Mouse (Mus musculus) heart, postnatal 4 days (tissue): ENCODE results near the gene Hoxc11. TPM values are rescaled to one million over a fixed set of nuclear protein-coding genes. Genes with fewer than 3 reads are reported as not detected.

ENCODE experiments used
- DNase-seq: peaks from one replicate; pipeline ENCODE4 v3.0.0; 2021
- total RNA-seq, 2 experiments: library from RNA; stranded (reverse); gene quantifications; 2 replicates each; pipeline ENCODE4 v1.2.3; 2021

Hoxc11 gene
- total RNA-seq, 2 experiments from 2014 or later, result not detected

- DNase-seq, result peak; percentile 81
Measured at GRCm38 (mm10) chr15:102965892-102966775, 11.9 kb downstream of the Hoxc11 start.

GRCm38 (mm10) chr15:102966776-102967311 is 12.6 kb downstream of the Hoxc11 start, which contains the start of gene Hoxc10:
Gene Hoxc10, plus strand, starts transcription at chr15:102966796.
- no peak for DNase-seq

GRCm38 (mm10) chr15:102967312-102967510 is 13.0 kb downstream of the Hoxc11 start, which contains the start of gene Hoxc5:
Gene Hoxc5, plus strand, starts transcription at chr15:102967443.
- DNase-seq, result no peak

- no peak for DNase-seq
Measured at GRCm38 (mm10) chr15:102967511-102968397, 13.5 kb downstream of the Hoxc11 start.

GRCm38 (mm10) chr15:102969296-102969695 is 15.1 kb downstream of the Hoxc11 start:
- no peak for DNase-seq

GRCm38 (mm10) chr15:102970740-102971139 is 16.5 kb downstream of the Hoxc11 start:
- no peak for DNase-seq

GRCm38 (mm10) chr15:102972254-102972653 is 18.0 kb downstream of the Hoxc11 start:
- no peak for DNase-seq

GRCm38 (mm10) chr15:102972753-102973152 is 18.5 kb downstream of the Hoxc11 start:
- no peak for DNase-seq

- DNase-seq, result no peak
Measured at GRCm38 (mm10) chr15:102975034-102975433, 20.8 kb downstream of the Hoxc11 start.

GRCm38 (mm10) chr15:102975688-102976111 is 21.5 kb downstream of the Hoxc11 start:
- DNase-seq, result no peak

- no peak for DNase-seq
Measured at GRCm38 (mm10) chr15:102976171-102976570, 21.9 kb downstream of the Hoxc11 start, which contains the start of gene Hoxc9. Gene Hoxc9, plus strand, starts transcription at chr15:102976439.

- no peak for DNase-seq
Measured at GRCm38 (mm10) chr15:102976631-102977422, 22.6 kb downstream of the Hoxc11 start.

GRCm38 (mm10) chr15:102977423-102977974 is 23.3 kb downstream of the Hoxc11 start:
- no peak for DNase-seq

- DNase-seq, result no peak
Measured at GRCm38 (mm10) chr15:102978615-102979515, 24.6 kb downstream of the Hoxc11 start.

- no peak for DNase-seq
Measured at GRCm38 (mm10) chr15:102979936-102980335, 25.7 kb downstream of the Hoxc11 start.

- DNase-seq, result no peak
Measured at GRCm38 (mm10) chr15:102980352-102980751, 26.1 kb downstream of the Hoxc11 start.

GRCm38 (mm10) chr15:102980912-102981311 is 26.7 kb downstream of the Hoxc11 start:
- DNase-seq, result no peak

- DNase-seq, result no peak
Measured at GRCm38 (mm10) chr15:102981379-102982288, 27.4 kb downstream of the Hoxc11 start.

GRCm38 (mm10) chr15:102983716-102984115 is 29.5 kb downstream of the Hoxc11 start:
- no peak for DNase-seq

GRCm38 (mm10) chr15:102984521-102984920 is 30.3 kb downstream of the Hoxc11 start:
- DNase-seq, result no peak
